Mouse (Mus musculus) T-helper 1 cell (primary cell): Measurements from ENCODE around the gene Tenm1.

Experiments used
- in situ Hi-C: fragments of 300-600 bp; cut with MboI, MseI; formaldehyde crosslinking; loops from one replicate; pipeline ENCODE4 v1.15.1; 2025; ENCODE audit warnings: high pct_unique_total_duplicates

The Tenm1 gene

GRCm38 (mm10) chrX:42861731-42862130 is 567.2 kb downstream of the Tenm1 start:
- in situ Hi-C loops, result no loop called here

- in situ Hi-C loops, result no loop called here
Measured at GRCm38 (mm10) chrX:42781566-42781965, 647.4 kb downstream of the Tenm1 start.

DNA sequence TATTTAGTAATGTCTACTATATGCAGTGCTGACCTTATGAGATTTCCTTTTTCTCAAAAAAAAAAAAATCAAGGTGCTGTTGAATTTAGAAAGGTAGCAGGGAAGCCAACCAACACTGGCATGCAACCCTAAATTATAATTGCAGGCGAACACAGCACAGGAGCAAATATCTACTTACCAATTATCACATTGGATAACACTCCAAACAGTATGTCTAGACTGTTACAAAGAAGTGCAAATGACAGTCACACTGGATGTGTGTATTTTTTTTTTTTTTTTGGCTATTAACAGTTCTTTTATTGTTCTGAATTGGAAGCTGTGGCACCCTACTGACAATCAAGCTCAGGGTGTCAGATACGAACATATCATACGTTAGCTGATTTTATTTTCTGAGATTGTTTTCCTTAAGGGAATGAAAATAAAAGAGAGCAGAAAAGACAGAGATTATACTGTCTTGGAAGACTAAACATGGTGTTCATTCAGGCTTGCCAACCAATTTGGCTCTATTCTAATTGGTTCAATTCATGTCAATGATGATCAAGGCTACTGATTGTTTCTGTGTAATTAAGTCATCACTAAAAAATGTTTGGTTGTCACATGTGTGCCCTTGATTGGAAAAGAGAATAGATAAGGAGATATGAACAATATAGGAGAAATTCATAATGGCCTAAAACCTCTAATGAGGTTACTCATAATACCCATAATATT is 710.7 kb downstream of the Tenm1 start:
- in situ Hi-C loops, result no loop called here

- in situ Hi-C loops, result no loop called here
Measured at GRCm38 (mm10) chrX:42700291-42700690, 728.6 kb downstream of the Tenm1 start.

DNA sequence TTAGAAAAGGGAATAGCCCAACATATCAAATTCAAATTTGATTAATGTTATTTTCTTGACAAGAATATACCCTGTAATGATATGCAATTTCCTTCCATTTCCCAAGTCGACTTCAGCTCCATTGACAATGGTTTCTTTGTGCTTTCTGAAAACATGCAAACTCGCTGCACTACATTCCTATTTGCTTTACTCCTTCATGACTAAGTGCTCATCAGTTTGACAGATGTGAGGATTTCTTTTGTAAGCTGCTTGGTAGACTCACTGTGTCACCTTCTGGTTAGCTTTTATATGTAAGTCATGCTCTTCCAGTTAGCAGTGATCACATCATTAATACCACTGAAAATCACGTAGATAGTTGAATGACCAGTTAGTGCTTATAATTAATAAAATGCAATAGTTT is 781.8 kb downstream of the Tenm1 start:
- in situ Hi-C loops, result loop anchor here (5.0 kb wide), 1 partner anchor 330 kb away; no protein-coding TSS in a partner anchor

DNA sequence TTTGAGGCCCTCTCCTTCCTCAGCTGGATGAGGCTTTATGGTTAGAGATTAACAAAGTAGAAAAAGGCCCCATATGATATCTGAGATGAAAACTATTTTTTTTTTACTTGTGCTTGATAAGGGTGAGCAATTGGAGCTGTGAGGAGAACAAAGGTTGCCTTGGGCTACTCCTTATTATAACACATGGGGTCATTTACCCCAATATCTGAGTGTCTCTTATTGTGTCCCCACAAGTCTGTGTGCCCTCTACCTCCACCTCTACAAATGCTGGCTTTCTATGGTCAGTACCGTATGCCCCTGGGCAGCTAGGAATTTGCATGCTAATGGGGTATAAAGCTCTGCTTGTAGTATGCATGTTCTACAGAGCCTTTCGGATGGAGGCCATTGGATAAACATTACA is 848.4 kb downstream of the Tenm1 start:
- in situ Hi-C loops, result loop anchor here (10.0 kb wide), 1 partner anchor 1254 kb away; no protein-coding TSS in a partner anchor

DNA sequence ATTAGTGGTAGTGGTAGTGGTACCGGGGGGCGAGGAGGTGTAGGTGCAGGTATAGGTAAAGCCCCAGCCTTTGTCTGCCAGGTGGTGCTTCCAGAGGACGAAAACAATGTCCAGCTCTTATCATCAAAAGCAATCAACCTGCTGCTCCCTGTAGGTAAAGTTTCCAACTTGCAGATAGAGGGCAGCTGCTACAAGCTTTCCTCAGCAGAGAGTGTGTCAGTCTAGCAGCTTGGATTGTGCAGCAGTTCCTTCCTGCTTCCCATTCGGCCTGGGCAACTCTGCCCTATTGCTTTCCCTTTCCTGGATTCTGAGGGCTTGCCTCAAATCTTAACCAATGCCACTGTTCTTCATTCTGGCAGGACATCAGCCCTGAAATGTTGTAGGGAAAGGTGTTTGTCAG is 870.2 kb downstream of the Tenm1 start:
- in situ Hi-C loops, result loop anchor here (10.0 kb wide), 1 partner anchor 416 kb away; no protein-coding TSS in a partner anchor

DNA sequence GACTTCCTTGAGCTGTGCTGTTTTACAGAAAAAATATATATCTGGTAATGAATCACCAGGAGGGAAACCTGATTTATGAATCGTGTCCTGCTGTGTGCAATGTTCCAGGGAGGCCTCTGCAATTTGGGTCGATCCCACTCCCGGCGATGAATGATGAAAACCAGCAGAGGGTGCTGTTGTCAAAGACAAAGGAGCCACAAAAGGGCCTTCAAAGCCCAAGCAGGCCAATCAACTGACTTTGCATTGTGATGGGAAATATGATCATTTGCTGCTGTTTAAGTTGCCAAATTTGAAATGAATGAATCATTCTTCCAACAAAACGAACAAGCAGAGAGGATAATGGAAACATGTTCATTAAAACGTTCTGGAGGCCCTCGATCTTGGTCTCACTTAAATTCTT is 871.6 kb downstream of the Tenm1 start:
- in situ Hi-C loops, result loop anchor here (10.0 kb wide), 1 partner anchor 418 kb away; no protein-coding TSS in a partner anchor

DNA sequence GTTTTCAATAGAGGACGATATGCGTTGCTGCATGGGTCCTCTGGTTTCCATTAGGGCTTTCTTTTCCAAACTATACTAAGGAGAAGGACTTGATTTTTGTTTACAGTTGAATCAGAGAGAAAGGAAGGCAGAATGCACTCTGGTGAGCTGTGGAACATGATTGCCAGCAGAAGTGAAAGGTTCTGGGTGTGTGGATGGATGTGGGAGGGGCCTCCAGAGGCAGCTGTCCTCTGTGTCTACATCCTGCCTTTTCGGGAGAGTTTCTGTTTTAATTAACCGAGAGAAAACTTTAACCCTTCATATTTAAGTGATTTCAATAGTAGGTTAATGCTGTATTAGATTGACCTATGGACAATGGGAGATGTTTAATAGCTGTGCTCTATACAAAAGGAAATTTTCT is 880.4 kb downstream of the Tenm1 start:
- in situ Hi-C loops, result no loop called here

- in situ Hi-C loops, result no loop called here
Measured at GRCm38 (mm10) chrX:42545076-42545475, 883.9 kb downstream of the Tenm1 start.

- in situ Hi-C loops, result no loop called here
Measured at GRCm38 (mm10) chrX:42540756-42541053, 888.2 kb downstream of the Tenm1 start.

- in situ Hi-C loops, result no loop called here
Measured at GRCm38 (mm10) chrX:42540030-42540755, 888.7 kb downstream of the Tenm1 start.

DNA sequence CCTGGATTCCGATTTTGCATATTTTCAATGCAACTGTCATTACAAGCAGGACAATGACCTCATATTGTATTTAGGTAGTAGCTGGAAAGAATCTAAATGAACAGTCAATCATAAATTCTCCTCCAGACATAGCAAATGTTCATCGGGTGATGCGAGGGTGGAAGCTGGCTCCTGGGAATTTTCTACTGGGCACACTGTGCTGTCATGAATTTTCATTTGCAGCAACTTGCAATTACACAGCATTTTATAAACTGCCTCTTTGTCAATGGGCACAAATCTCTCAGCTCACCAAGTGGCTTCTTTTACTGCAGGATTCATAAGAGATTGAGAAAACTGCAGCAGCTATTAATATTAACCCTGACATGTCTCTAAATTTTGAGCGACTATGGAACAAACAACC is 898.2 kb downstream of the Tenm1 start:
- in situ Hi-C loops, result loop anchor here (10.0 kb wide), 1 partner anchor 456 kb away; no protein-coding TSS in a partner anchor

- in situ Hi-C loops, result loop anchor here (5.0 kb wide), 1 partner anchor 246 kb away; no protein-coding TSS in a partner anchor
Measured at GRCm38 (mm10) chrX:42522868-42523267, 906.1 kb downstream of the Tenm1 start.

DNA sequence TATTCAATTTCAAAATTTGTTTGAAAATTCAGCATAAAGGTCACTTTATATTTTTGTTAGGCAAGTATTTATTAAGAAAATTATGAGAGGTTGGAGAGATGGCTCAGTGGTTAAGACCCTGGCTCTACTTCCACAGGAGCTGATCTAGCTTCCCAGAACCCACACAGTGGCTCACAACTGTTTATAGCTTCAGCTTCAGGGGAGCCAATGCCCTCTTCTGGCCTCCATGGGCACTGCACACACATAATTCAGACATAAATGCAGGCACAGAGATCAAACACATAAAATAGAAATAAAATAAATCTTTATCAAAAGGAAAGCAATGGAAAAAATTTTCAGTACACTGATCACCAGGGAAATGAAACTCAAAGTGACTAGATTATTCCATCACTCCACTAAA is 916.4 kb downstream of the Tenm1 start:
- in situ Hi-C loops, result no loop called here

DNA sequence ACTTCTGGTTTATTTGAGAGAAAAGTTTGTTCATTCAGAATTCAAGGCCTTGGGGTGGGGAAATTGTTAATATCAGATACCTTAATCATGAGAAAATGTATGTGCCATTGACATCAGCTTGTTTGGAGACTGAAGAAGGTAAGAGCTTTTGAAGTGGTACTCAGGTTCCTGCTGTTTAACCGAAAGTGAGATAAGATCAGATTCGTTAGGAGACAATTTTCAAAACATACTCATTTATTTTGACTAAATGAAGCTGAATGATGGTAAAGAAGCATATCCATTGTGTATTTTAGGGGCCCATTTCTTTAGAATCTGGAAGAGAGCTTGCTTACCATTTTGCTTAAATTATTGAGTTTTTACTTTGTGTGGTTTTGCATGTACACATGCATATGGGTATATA is 917.8 kb downstream of the Tenm1 start:
- in situ Hi-C loops, result no loop called here

- in situ Hi-C loops, result loop anchor here (5.0 kb wide), 1 partner anchor 95 kb away; no protein-coding TSS in a partner anchor
Measured at GRCm38 (mm10) chrX:42502291-42503043, 926.5 kb downstream of the Tenm1 start, which contains the start of gene Sh2d1a. Gene Sh2d1a (plus strand): TSS chrX:42502453.

GRCm38 (mm10) chrX:42500538-42500937 is 928.4 kb downstream of the Tenm1 start:
- in situ Hi-C loops, result loop anchor here (5.0 kb wide), 1 partner anchor 93 kb away; no protein-coding TSS in a partner anchor

DNA sequence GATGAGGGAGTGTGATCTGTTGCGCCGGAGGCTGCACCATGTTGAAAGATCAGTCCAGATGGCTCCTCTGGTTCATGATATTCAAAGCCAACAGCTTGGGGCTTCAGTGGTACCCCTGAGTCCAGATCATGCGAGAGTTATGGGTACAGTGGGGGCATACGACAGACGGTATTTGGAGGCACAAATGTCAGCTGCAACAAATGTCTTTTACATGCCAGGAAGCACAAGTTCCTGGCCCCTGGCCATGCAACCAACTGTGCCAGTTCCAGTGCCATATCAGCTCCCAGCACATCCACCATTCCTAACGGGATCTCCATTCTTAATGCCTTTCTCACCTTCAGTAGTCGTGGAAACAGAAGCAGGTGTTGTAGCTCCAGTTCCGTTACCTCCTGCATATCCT is 938.6 kb downstream of the Tenm1 start:
- in situ Hi-C loops, result loop anchor here (10.0 kb wide), 1 partner anchor 146 kb away; no protein-coding TSS in a partner anchor

- in situ Hi-C loops, result loop anchor here (10.0 kb wide), 2 partner anchors 345 to 1825 kb away; partner anchors contain the start of gene Stag2
Measured at GRCm38 (mm10) chrX:42489446-42489845, 939.5 kb downstream of the Tenm1 start, which contains the start of gene Tex13c2. Gene Tex13c2 (plus strand): TSS chrX:42489691.
